Mouse (Mus musculus) limb, embryonic 11.5 days (tissue): ENCODE results near the gene Tent5b. TPM values are rescaled to one million over a fixed set of nuclear protein-coding genes. Genes with fewer than 3 reads are reported as not detected.

Source experiments
- ATAC-seq: fragments of 200-750 bp; cut with Nextera tagmentation; 2 replicates; pipeline ENCODE4 v1.8.0; 2017; ENCODE audit warnings: low read depth; ENCODE audit not compliant: insufficient number of reproducible peaks, low FRiP score, low TSS enrichment
- DNase-seq: peaks from one replicate; pipeline ENCODE4 v3.0.0-alpha.2; 2015; ENCODE audit warnings: low spot score
- H3K27ac ChIP-seq: fragments of 300-500 bp; sonication (generic); replicated peaks from 2 replicates; pipeline ENCODE4 v1.5.1; 2014; ENCODE audit warnings: low read depth, mild to moderate bottlenecking, low read length
- H3K27me3 ChIP-seq: fragments of 300-500 bp; sonication (generic); 2 replicates; pipeline ENCODE4 v1.6.1; 2014; ENCODE audit warnings: mild to moderate bottlenecking, low read length, mixed read lengths; ENCODE audit not compliant: control insufficient read depth, insufficient read depth
- H3K36me3 ChIP-seq: fragments of 300-500 bp; sonication (generic); 2 replicates; pipeline ENCODE4 v1.6.1; 2014; ENCODE audit warnings: mild to moderate bottlenecking, low read length, moderate library complexity, mixed read lengths; ENCODE audit not compliant: control insufficient read depth, insufficient read depth
- H3K4me1 ChIP-seq: fragments of 300-500 bp; sonication (generic); 2 replicates; pipeline ENCODE4 v1.6.1; 2014; ENCODE audit warnings: low read length, mixed read lengths; ENCODE audit not compliant: control insufficient read depth, insufficient read depth
- H3K4me2 ChIP-seq: fragments of 300-500 bp; sonication (generic); 2 replicates; pipeline ENCODE4 v1.6.1; 2014; ENCODE audit warnings: low read depth, mild to moderate bottlenecking, moderate library complexity; ENCODE audit not compliant: severe bottlenecking
- H3K4me3 ChIP-seq: fragments of 300-500 bp; sonication (generic); 2 replicates; pipeline ENCODE4 v1.5.1; 2014; ENCODE audit warnings: low read depth, low read length
- H3K9ac ChIP-seq: fragments of 300-500 bp; sonication (generic); 2 replicates; pipeline ENCODE4 v1.6.1; 2014; ENCODE audit warnings: mild to moderate bottlenecking, low read length
- H3K9me3 ChIP-seq: fragments of 300-500 bp; sonication (generic); 2 replicates; pipeline ENCODE4 v1.6.1; 2016; ENCODE audit warnings: low read length; ENCODE audit not compliant: control insufficient read depth
- WGBS: fragments of 180-500 bp; shearing (Covaris S2); extraction: QIAGEN DNeasy Blood & Tissue Kit; methylation state at CpG from one replicate; pipeline ENCODE4 v1.1.7; 2014; 5-methylcytosine and 5-hydroxymethylcytosine counted together
- polyA plus RNA-seq: library from polyadenylated mRNA; unstranded; fragments of >200 nt; fragmentation: Nextera tagmentation; extraction: Ambion mirVana; gene quantifications from 2 replicates; pipeline ENCODE4 v1.2.1, GENCODE M21; 2014

The Tent5b gene
- polyA plus RNA-seq, 1 experiment from 2014 or later = 0.51 TPM

GRCm38 (mm10) chr4:133460796-133461325, 19.1 kb upstream of the Tent5b start:
- Histone ChIP-seq H3K9ac (no peak overlapping the region), H3K4me3 (no peak overlapping the region), H3K36me3 (no peaks in the 10 kb centered on the region), H3K4me1 (no peaks in the 10 kb centered on the region), H3K27ac (no peak overlapping the region), H3K9me3 (no peaks in the 10 kb centered on the region), H3K4me2 (no peak overlapping the region), H3K27me3 (no peaks in the 10 kb centered on the region)
- DNase-seq = no peak
- WGBS = 33% methylated on average over 5 of the region's 5 CpGs
- no peak for ATAC-seq

DNA sequence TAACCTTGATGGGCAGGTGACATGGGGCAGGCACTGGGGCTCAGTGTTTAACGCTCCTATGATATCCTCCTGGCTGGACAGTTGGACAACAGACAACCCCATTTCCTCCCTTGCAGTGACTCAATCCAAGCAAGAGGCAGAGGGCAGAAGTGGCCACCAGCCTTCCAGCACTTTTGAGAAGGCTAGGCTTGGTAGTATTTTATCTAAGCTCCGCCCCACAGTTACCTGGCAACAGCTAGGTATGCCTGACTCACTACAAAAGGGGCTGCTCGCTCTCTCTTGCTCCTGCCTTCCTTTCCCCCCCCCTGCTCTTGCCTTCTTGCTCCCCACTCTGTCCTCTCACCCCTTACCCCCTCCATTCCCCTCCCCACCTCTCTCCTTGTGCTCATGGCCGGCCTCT, 18.6 kb upstream of the Tent5b start:
- Histone ChIP-seq H3K4me3 (no peak overlapping the region), H3K27me3 (no peaks in the 10 kb centered on the region), H3K27ac (no peak overlapping the region), H3K9me3 (no peaks in the 10 kb centered on the region), H3K36me3 (no peaks in the 10 kb centered on the region), H3K4me2 (no peak overlapping the region), H3K4me1 (no peaks in the 10 kb centered on the region), H3K9ac (no peak overlapping the region)
- 77% methylated on average over 4 of the region's 4 CpGs for WGBS
- no peak for DNase-seq
- ATAC-seq = no peak

GRCm38 (mm10) chr4:133463184-133463583, 16.7 kb upstream of the Tent5b start:
- DNase-seq (no peak), ATAC-seq (no peak)
- no peak overlapping the region for H3K4me3 ChIP-seq
- 54% methylated on average over 6 of the region's 6 CpGs for WGBS
- H3K4me1 ChIP-seq = no peaks in the 10 kb centered on the region
- no peak overlapping the region for H3K9ac ChIP-seq
- H3K4me2 ChIP-seq = no peak overlapping the region
- H3K27me3 ChIP-seq = no peaks in the 10 kb centered on the region
- H3K27ac ChIP-seq = no peak overlapping the region
- no peaks in the 10 kb centered on the region for H3K9me3 ChIP-seq
- no peaks in the 10 kb centered on the region for H3K36me3 ChIP-seq

DNA sequence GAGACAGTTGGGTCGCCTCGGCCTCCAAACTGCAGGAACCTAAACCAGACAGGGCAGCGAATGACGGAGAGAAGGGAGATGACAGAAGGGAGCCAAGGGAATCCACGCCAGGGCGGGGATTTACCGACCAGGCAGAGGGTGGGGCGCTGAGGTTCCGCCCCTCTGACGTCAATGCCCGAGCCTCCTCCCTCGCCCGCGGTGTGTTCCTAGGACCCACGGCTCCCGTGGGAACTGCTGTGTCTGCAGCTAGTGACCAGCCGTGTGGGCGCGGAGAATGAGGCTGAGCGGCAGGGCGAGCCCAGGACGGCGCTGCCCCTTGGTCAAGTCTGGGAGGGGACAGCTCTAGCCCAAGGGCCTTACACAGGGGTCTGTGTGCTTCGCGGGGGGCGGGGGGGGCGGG, 11.9 kb upstream of the Tent5b start:
- Histone ChIP-seq H3K4me1 (peaks cover 11% of the 10 kb centered on the region), H3K27me3 (0 out of 2 replicates have a peak, but pooled peaks cover 2% of the 10 kb centered on the region), H3K9ac (peak overlapping the region; percentile 22; the same call in 1 of the 2 replicates), H3K27ac (no peak overlapping the region), H3K36me3 (no peaks in the 10 kb centered on the region), H3K9me3 (peaks cover 2% of the 10 kb centered on the region; the same call in 1 of the 2 replicates), H3K4me3 (peak overlapping the region; percentile 48), H3K4me2 (peak overlapping the region; percentile 94)
- peak; percentile 76 for DNase-seq
- no peak for ATAC-seq
- WGBS = under 1% methylated on average over 27 of the region's 27 CpGs

DNA sequence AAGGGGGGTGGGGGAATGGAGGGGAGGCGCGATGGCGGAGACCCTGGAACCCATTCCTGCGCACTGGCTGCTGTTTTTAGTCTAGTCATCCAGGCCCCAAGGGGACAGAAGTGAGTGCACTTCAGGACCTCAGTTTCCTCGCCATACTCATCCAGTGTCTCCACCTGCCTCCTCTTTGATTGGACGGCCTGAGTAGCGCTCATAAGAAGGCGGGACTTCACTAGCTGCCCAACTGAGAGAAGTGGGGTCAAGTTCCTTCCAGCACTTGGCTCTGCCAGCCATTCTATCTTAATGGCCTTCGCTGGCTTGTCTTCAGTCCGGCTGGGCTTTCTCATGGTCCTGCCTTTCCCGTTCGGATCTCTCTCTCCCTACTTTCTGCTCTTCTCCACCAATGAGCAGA, 10.8 kb upstream of the Tent5b start:
- ATAC-seq (no peak), DNase-seq (no peak)
- Histone ChIP-seq H3K27ac (no peak overlapping the region), H3K9me3 (peaks cover 2% of the 10 kb centered on the region; the same call in 1 of the 2 replicates), H3K36me3 (no peaks in the 10 kb centered on the region), H3K9ac (no peak overlapping the region), H3K4me1 (peaks cover 11% of the 10 kb centered on the region), H3K27me3 (0 out of 2 replicates have a peak, but pooled peaks cover 2% of the 10 kb centered on the region), H3K4me3 (no peak overlapping the region), H3K4me2 (peak overlapping the region; percentile 94; the same call in 1 of the 2 replicates)
- WGBS = 14% methylated on average over 12 of the region's 12 CpGs

GRCm38 (mm10) chr4:133471135-133471821, 8.7 kb upstream of the Tent5b start:
- Histone ChIP-seq H3K4me1 (peaks cover 11% of the 10 kb centered on the region), H3K27me3 (0 out of 2 replicates have a peak, but pooled peaks cover 2% of the 10 kb centered on the region), H3K27ac (no peak overlapping the region), H3K4me2 (no peak overlapping the region), H3K36me3 (no peaks in the 10 kb centered on the region), H3K4me3 (no peak overlapping the region), H3K9ac (no peak overlapping the region), H3K9me3 (peaks cover 2% of the 10 kb centered on the region; the same call in 1 of the 2 replicates)
- DNase-seq (no peak), ATAC-seq (no peak)
- 79% methylated on average over 7 of the region's 7 CpGs for WGBS

DNA sequence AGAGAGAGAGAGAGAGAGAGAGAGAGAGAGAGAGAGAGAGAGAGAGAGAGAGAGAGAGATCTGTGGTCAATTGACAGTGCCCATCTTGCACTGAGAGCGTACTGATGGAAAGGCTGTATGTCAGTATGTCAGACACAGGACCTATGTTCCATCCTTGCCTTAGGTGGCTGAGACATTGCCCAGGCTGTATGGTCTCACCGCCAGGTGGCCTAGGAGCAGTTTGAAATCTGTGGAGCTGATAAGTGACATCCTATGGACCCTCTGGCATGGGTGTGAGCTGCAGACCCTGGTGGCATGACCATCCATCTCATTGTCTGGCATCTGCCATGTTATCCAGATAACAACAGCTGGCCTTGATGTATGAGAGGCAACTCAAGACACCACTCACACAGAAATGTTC, 6.1 kb upstream of the Tent5b start:
- Histone ChIP-seq H3K9me3 (peaks cover 2% of the 10 kb centered on the region; the same call in 1 of the 2 replicates), H3K4me2 (no peak overlapping the region), H3K4me3 (no peak overlapping the region), H3K9ac (no peak overlapping the region), H3K27me3 (no peaks in the 10 kb centered on the region), H3K36me3 (no peaks in the 10 kb centered on the region), H3K27ac (no peak overlapping the region), H3K4me1 (peaks cover 6% of the 10 kb centered on the region)
- ATAC-seq (no peak), DNase-seq (no peak)
- WGBS = 67% methylated on average over 2 of the region's 2 CpGs

DNA sequence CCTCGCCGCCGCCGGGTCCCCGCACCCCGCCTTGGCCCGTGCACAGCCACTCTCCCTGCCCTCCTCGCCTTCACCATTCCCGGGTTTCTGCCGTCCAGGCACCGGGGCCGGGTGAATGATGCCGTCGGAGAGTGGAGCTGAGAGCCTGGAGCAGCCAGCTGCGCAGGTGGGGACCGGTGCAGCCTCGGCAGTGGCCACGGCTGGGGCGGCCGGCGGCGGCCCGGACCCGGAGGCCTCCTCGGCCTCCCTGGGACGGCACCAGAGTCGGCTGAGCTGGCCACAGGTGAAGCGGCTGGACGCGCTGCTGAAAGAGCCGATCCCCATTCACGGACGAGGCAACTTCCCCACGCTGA, 229 bp downstream of the Tent5b start:
- ATAC-seq = no peak
- Histone ChIP-seq H3K9ac (peak overlapping the region; percentile 45; the same call in 1 of the 2 replicates), H3K4me1 (peaks cover 5% of the 10 kb centered on the region; the same call in 1 of the 2 replicates), H3K4me2 (peak overlapping the region; percentile 46), H3K4me3 (peak overlapping the region; percentile 41), H3K9me3 (no peaks in the 10 kb centered on the region), H3K36me3 (no peaks in the 10 kb centered on the region), H3K27me3 (peaks cover 20% of the 10 kb centered on the region), H3K27ac (no peak overlapping the region)
- no peak for DNase-seq
- 4% methylated on average over 34 of the region's 34 CpGs for WGBS
